Mouse (Mus musculus) lung, adult 2 months (tissue): Measurements from ENCODE around the gene Gm10912.

ENCODE experiments used
- CTCF ChIP-seq: fragments of 200-500 bp; IDR thresholded peaks from 2 replicates; pipeline ENCODE4 v1.5.1; 2011; ENCODE audit warnings: mild to moderate bottlenecking, low read length, control low read depth; ENCODE audit not compliant: insufficient read depth
- POLR2A ChIP-seq: fragments of 200-500 bp; IDR thresholded peaks from 2 replicates; pipeline ENCODE4 v1.6.1; 2011; ENCODE audit warnings: low read depth, mild to moderate bottlenecking, control low read depth, low read length, borderline replicate concordance; ENCODE audit errors: extremely low read depth

DNA sequence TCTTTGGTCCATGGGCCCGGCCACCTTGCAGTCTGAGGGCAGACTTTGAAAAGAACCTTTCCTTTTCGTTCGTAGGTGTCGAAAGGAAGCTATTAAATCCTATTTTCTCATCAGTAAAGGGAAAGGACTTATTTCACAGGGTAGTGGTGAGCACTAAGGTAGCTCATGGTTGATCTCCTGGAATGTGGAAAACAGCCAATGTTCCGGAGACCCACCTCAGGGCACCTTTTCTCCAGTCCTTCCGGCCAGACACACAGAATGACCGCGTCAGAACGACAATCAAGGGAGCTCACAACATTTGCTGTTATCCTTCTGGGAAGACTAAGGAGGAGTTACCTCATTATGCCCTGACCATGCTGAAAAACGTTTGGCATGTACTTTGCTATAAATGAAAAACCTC lies 30.6 kb downstream of the Gm10912 start:
- TF ChIP-seq POLR2A (no peak), CTCF (no peak)
